Mouse (Mus musculus): ENCODE measurements at regions not wholly inside any gene's neighbourhood (a gene's known extent, or its start where the extent isn't known, plus 50 kb on each side); places are given as distances from the start of the nearest gene placed in this dataset.
A peak's percentile ranks its signal among the peaks of the same experiment; 100 is the strongest.
"Not testable (repeated sequence)": the region's sequence is repeated elsewhere in the genome, so short reads cannot be mapped to it uniquely, and the experiment has no call there.

DNA sequence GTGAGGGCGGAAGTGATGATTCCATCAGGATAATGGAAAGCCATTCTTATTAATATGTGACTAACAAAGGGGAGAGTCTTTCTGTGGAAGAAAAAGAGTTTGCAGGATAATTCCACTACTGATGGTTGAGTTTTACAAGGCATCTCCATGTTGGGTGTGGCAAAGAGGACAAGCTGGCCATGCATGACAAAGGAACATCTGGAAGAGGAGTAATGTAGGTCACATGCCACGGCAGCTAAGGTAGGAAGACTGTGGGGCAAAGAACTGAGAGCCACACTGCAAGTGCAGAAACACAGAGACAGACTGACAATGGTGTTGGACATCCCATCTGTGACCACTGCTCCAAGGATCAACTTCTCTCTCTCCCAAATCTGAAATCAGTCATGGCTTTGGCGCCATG lies 196.4 kb upstream of the Gdi2 start:
- no peaks in the 10 kb centered on the region for H3K27me3 ChIP-seq
- H3K27ac ChIP-seq (replicated peaks): no peak overlapping the region
- H3K36me3 ChIP-seq: no peaks in the 10 kb centered on the region
- no peak overlapping the region for H3K4me3 ChIP-seq
- peaks cover 7% of the 10 kb centered on the region for H3K9me3 ChIP-seq
- no peak overlapping the region for H3K9ac ChIP-seq
- no peak overlapping the region for H3K4me2 ChIP-seq
- 78% methylated on average over 3 of the region's 3 CpGs for WGBS
- H3K4me1 ChIP-seq (replicated peaks): no peaks in the 10 kb centered on the region
- ATAC-seq (ENCODE audit: low FRiP score, low read depth): no peak

DNA sequence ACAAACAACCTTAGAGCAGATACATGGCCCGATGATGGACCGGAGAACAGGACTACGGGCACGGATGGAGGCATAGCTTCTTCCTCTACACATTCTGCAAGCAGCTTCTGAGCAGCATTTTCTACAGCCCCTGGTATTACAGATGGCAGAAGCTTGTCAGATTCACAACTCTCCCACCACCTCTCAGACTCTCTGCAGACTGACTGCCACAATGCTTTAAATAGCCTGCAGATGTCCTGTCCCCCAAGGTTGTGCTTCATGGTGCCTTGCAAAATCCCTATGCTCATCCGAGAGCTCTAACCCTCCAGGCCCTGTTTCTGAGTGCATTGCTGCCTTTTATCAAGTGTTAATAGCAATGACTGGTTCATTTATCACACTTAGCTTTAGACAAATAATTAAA lies 194.3 kb upstream of the Gdi2 start:
- no peak overlapping the region for H3K27ac ChIP-seq (replicated peaks)
- H3K9me3 ChIP-seq: peaks cover 7% of the 10 kb centered on the region
- H3K27me3 ChIP-seq: no peaks in the 10 kb centered on the region
- H3K4me2 ChIP-seq: no peak overlapping the region
- no peak overlapping the region for H3K4me3 ChIP-seq
- H3K4me1 ChIP-seq (replicated peaks): no peaks in the 10 kb centered on the region
- H3K36me3 ChIP-seq: no peaks in the 10 kb centered on the region
- WGBS: 89% methylated on average over 5 of the region's 5 CpGs
- ATAC-seq (ENCODE audit: low FRiP score, low read depth): no peak
- no peak overlapping the region for H3K9ac ChIP-seq

DNA sequence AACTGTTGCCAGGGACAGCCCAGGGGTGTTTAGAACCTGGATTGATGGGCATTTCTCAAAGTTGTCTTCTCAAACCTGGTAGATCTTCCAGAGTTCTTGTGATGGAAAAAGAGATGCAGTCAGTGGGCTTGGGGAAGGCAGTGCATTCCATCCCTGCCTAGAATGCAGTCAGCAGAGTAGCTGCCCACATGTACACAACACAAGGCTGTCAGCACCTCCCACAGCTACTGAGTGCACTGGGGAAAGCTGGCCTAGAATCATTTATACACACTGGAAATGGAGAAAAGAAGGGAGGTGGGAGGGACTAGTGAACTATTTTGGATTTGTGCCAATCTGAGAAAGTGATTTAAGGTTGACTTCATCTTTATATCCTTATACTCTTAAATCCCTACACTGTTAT lies 183.0 kb upstream of the Gdi2 start:
- H3K9me3 ChIP-seq; H3K9ac ChIP-seq; H3K4me3 ChIP-seq; H3K36me3 ChIP-seq; H3K4me2 ChIP-seq; H3K27ac ChIP-seq (replicated peaks); ATAC-seq (ENCODE audit: low FRiP score, low read depth): not testable (repeated sequence)
- Histone ChIP-seq H3K27me3 (peaks cover 36% of the 10 kb centered on the region), H3K4me1 (replicated peaks) (peaks cover 19% of the 10 kb centered on the region)

DNA sequence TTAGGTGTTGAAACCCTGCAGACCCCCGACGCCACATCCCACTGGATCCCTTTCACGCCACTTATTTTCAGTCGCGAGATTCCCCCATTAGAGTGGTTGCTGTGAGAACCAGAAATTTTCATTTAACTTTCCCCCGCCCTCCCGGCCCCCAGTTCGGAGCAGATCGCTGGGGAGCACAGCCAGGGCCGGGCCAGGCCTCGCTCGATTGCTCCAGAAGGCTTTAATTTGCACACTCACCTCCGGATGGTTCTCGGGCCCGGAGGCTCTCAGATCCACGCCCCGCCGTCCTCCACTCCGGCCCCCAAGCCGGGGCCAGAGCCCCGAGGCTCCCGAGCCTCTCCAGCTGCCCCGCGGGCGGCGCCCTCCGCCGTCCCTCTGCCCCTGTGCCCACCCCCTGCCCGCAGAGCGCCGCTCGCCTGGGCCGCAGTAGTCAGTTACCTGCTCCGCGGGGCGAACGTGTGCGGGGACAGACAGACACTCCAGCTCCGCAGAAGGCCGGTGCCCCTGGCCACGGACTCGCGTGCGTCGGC lies 179.7 kb upstream of the Gdi2 start:
- H3K4me1 ChIP-seq (replicated peaks): peaks cover 34% of the 10 kb centered on the region
- no peak overlapping the region for H3K27ac ChIP-seq (replicated peaks)
- WGBS: 3% methylated on average over 43 of the region's 45 CpGs
- peak overlapping the region; percentile 51 for H3K4me3 ChIP-seq
- H3K9me3 ChIP-seq: no peaks in the 10 kb centered on the region
- ATAC-seq (ENCODE audit: low FRiP score, low read depth): 0 out of 2 replicates have a peak, but pooled peaks have one; percentile 27
- H3K4me2 ChIP-seq: peak overlapping the region; percentile 97
- H3K9ac ChIP-seq: no peak overlapping the region
- no peaks in the 10 kb centered on the region for H3K36me3 ChIP-seq
- peaks cover 55% of the 10 kb centered on the region for H3K27me3 ChIP-seq

DNA sequence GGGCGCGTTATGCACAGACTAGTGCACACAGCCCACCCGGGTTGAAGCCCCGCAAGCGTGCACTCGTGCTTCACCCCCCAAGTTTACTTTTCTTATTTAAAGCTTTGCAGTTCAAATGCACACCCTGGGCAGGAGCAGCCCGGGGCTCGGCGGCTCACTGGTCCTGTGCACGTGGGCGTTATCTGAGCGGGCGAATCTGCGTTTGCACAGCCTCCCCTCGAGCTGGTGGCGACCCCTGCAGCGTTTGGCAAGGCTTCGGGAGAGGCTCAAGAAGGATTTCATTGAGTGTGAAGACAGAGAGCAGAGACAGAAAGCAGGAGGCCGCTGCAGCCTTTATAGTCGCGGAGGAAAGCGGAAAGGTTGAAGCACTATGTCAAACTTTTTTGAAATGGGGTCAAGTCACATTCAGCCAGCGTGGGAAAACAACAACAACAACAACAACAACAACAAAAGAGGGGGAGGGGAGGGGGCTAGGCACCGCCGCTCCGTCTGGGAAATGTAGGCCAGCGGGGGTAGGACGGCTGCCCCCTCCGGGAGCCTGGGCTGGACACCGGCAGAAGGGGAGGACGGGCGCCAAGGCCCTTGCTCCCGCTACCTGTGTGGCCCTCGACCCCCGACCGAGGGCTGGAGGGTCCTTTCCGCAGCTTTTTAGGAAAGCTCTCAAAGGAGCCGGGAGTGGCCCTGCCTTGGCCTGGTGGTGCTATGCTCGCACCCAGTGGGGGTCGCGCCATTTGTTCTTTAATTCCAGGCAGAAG lies 178.7 kb upstream of the Gdi2 start:
- H3K4me3 ChIP-seq: peak overlapping the region; percentile 51
- WGBS: under 1% methylated on average over 41 of the region's 41 CpGs
- peak overlapping the region; percentile 97 for H3K4me2 ChIP-seq
- no peak overlapping the region for H3K9ac ChIP-seq
- no peaks in the 10 kb centered on the region for H3K9me3 ChIP-seq
- peak; percentile 28; the same call in 1 of the 2 replicates for ATAC-seq (ENCODE audit: low FRiP score, low read depth)
- H3K27me3 ChIP-seq: peaks cover 55% of the 10 kb centered on the region
- peaks cover 34% of the 10 kb centered on the region for H3K4me1 ChIP-seq (replicated peaks)
- H3K27ac ChIP-seq (replicated peaks): no peak overlapping the region
- H3K36me3 ChIP-seq: no peaks in the 10 kb centered on the region

DNA sequence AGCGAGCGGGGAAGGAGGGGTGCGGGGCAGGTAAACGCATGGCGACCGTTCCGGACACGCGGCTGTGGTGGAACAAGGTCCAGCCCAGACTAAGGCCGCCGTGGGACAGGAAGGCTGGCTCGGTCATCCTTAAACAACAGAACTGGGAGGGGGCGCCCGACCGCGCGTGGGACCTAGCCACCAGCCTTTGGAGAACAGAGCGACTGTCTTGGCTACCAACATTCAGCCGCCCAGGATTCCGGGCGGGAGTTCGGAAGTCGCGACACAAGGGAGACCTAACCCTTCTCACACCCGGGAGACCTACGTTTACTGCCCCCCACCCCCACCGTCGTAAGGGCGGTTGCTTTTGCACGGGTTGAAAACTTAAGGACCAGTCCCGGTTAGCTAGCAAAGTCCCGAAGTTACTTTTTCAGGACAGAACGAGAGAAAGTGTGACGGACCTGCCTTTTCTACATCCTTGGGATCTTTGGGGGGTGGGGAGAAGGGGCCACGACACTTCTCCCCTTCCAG lies 178.1 kb upstream of the Gdi2 start:
- H3K4me2 ChIP-seq: peak overlapping the region; percentile 97
- not testable (repeated sequence) for H3K36me3 ChIP-seq; H3K9me3 ChIP-seq; ATAC-seq (ENCODE audit: low FRiP score, low read depth); H3K9ac ChIP-seq; H3K27ac ChIP-seq (replicated peaks)
- H3K4me3 ChIP-seq: peak overlapping the region; percentile 51
- 1% methylated on average over 35 of the region's 35 CpGs for WGBS
- peaks cover 55% of the 10 kb centered on the region for H3K27me3 ChIP-seq
- peaks cover 34% of the 10 kb centered on the region for H3K4me1 ChIP-seq (replicated peaks)

DNA sequence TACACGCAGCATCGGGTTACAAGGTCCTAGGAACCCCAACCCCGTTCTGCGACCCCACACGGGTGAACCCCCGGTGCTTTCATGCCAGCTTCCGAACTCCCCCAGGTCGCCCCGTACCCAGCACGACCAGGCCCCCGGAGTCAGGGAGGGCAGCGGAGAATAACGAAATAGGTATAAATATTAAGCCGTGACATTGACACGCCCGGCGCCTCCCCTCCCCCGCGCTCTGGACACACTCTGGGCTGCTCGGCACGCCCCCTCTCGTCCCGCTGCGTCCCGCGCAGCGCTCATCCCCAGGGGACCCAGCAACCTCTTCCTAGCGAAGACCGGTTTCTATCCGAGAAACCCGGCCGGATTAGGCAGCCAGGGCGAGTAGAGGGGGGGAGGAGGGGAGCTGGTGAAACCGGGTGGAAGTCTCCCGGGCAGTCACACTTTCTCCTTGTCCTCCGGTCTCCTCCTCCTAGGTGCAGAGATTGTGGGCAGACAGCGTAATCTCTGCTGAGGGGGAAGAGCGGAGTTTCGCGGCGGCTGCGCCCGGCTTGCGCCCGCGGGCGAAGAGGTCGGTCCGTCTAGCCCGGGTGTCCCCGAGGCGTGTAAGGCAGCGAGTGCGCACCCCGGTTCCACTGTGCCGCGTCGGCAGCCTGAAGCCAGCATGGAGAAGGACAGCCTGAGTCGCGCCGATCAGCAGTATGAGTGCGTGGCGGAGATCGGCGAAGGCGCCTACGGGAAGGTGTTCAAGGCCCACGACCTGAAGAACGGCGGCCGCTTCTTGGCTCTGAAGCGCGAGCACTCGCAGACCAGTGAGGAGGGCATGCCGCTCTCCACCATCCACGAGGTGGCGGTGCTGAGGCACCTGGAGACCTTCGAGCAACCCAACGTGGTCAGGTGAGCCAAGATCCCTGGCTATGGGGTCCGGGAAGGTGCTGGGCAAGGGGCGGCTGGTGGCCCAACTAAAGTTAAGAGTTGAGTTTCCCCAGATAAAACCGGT lies 177.1 kb upstream of the Gdi2 start:
- Histone ChIP-seq H3K36me3 (no peaks in the 10 kb centered on the region), H3K27ac (replicated peaks) (no peak overlapping the region), H3K4me3 (peak overlapping the region; percentile 51), H3K9me3 (no peaks in the 10 kb centered on the region), H3K4me1 (replicated peaks) (peaks cover 34% of the 10 kb centered on the region), H3K27me3 (peaks cover 50% of the 10 kb centered on the region), H3K9ac (peak overlapping the region; percentile 34), H3K4me2 (peak overlapping the region; percentile 97)
- peak; percentile 78 for ATAC-seq (ENCODE audit: low FRiP score, low read depth)
- under 1% methylated on average over 80 of the region's 82 CpGs for WGBS

DNA sequence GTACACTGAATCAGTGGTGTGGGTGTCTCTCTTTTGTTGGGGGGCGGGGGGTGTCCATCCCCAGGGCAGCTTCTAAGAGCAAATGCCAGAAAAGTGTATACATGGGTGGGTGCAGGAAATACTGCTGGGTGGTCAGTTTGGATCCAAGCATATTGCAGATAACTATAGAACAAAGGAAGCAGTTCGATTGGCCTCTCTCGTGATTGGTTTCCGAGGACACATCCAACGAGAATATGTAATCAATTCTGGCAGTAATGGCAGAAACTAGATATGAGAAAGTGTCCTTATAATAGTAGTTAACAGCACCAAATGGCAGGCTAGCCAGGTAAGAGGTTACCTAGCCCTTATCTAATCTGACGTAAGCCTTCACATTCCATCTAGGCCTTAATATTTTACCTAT lies 165.2 kb upstream of the Gdi2 start:
- Histone ChIP-seq H3K9me3 (no peaks in the 10 kb centered on the region), H3K27me3 (no peaks in the 10 kb centered on the region), H3K9ac (no peak overlapping the region), H3K4me2 (no peak overlapping the region), H3K4me3 (no peak overlapping the region), H3K36me3 (no peaks in the 10 kb centered on the region), H3K4me1 (replicated peaks) (no peaks in the 10 kb centered on the region), H3K27ac (replicated peaks) (no peak overlapping the region)
- WGBS: 72% methylated on average over 6 of the region's 6 CpGs
- no peak for ATAC-seq (ENCODE audit: low FRiP score, low read depth)

DNA sequence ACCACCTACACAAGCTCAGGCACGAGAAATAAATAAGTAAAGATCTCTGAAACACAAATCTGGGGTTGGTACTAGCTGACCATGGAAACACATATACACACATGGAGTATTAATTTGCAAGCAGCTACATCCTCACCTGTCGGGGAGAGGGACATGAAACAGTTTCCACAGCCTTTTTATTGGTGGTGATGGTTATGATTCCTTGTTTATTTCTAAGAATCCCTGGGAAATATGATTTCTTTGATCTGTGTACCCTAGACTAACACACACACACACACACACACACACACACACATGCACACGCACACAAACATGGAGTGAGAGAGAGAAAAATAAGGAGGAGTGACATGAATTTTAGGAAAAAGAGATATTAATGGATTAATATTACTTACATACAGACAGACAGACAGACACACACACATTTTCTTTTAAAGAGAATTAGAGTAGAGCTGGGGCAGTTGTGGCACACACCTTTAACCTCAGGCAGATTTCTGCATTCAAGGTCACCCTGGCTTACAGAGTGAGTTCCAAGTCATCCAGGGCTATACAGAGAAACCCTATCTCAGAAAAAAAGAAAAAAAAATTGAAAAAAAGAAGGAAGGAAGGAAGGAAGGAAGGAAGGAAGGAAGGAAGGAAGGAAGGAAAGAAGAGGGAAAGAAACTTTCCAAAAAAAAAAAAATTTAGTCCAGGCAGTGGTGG lies 164.2 kb upstream of the Gdi2 start:
- H3K27ac ChIP-seq (replicated peaks); H3K9me3 ChIP-seq; H3K4me1 ChIP-seq (replicated peaks); H3K9ac ChIP-seq; H3K4me3 ChIP-seq; ATAC-seq (ENCODE audit: low FRiP score, low read depth); H3K36me3 ChIP-seq; H3K27me3 ChIP-seq; H3K4me2 ChIP-seq: not testable (repeated sequence)
- WGBS: 44% methylated on average over 3 of the region's 3 CpGs

DNA sequence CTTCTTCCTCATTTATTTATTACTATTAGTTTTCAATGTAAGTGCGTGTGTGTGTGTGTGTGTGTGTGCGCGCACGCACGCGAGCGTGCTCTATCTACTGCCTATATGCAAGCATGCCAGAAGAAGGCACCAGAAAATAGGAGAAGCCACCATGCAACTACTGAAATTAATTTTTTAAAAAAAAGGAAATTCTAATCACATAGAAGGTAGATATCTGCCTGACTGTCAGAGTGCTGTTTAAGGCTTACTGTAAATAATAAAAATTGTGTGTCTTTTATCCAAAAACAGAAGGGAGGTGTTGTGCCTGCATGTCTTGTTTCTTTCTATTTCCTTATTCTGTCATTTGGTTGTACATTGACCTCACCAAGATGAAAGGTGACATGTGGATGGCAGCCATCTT lies 163.1 kb upstream of the Gdi2 start:
- H3K4me3 ChIP-seq: no peak overlapping the region
- H3K4me1 ChIP-seq (replicated peaks): no peaks in the 10 kb centered on the region
- H3K9me3 ChIP-seq: no peaks in the 10 kb centered on the region
- ATAC-seq (ENCODE audit: low FRiP score, low read depth): no peak
- H3K36me3 ChIP-seq: no peaks in the 10 kb centered on the region
- 96% methylated on average over 7 of the region's 7 CpGs for WGBS
- no peak overlapping the region for H3K9ac ChIP-seq
- no peak overlapping the region for H3K27ac ChIP-seq (replicated peaks)
- no peaks in the 10 kb centered on the region for H3K27me3 ChIP-seq
- no peak overlapping the region for H3K4me2 ChIP-seq

DNA sequence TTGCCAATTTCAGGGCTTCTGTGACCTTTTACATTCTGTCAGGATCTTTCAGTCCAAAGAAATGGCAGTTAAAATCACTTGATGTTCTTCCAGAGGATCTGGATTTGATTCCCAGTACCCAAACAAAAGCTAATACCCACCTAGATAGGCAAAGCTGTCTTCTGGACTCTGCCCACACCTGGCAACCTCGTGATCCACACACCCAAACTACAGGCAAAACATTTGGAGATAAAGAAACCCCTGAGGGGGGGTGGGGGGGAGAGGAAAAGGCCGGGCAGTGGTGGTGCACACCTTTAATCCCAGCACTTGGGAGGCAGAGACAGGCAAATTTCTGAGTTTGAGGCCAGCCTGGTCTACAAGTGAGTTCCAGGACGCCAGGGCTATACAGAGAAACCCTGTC lies 160.1 kb upstream of the Gdi2 start:
- H3K9ac ChIP-seq: not testable (repeated sequence)
- WGBS: 68% methylated on average over 3 of the region's 3 CpGs

More for the DNA sequence above, 160.1 kb upstream of the Gdi2 start:
- H3K4me3 ChIP-seq; ATAC-seq (ENCODE audit: low FRiP score, low read depth); H3K4me1 ChIP-seq (replicated peaks); H3K9me3 ChIP-seq; H3K36me3 ChIP-seq; H3K27me3 ChIP-seq; H3K4me2 ChIP-seq; H3K27ac ChIP-seq (replicated peaks): not testable (repeated sequence)
